8 mouse cellular contexts compared by ENCODE assay signal in the genomic region with DNA sequence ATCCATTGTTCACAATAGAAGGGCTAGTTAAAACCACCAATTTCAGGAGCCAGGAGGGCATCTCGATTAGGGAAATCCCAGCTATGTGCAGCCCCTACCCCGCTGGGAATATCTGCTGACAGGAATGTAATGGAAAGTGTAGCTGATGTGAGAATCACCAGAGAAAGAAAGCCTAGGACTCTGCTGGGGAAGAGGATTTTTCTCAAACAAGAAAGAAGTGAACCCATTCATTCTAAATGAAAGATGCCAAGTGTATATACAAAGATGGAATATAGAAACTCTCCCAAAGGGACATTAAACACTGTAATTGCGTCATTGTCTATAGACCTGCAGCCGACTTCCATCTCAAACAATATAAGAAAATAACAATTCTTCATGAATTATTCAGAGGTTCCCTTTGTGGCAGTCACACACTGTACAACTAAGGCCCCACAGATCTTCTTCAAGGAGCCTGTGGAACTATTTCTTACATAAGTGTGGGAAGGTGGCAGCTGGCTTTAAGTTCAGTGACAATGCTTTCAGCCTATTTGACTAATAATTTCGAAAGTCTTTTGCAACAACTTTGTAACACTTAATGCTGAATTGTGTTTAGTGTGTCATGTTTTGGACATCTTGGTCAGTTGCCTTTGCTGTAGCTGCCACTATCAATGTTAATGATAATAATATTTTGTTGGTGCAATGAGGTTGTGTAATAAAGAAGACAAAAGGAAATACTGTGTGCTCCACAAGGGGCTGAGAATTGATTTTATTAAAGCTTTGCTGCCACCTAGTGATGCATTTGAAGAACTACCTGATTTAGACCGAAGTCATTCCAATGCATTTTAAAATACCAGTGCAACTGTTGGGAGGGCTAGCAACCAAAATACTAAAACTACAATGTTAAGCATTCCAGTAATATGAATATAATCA.
DNase-seq lines count a peak whose midpoint lies in the region; ATAC-seq lines count a peak whose summit lies in the region.

No protein-coding gene starts in this region.

- peak overlapping the region; percentile 55; the same call in 1 of the 2 replicates for H3K4me2 ChIP-seq in heart, embryonic 15.5 days

- no peak for ATAC-seq in heart, embryonic 15.5 days (replicated peaks; ENCODE audit: insufficient number of reproducible peaks, insufficient read depth, low FRiP score, low read depth)
- peak; percentile 49 for ATAC-seq in CD4-positive, CD25-positive, alpha-beta regulatory T cell, adult 4 months

- H3K9me3 ChIP-seq in heart, embryonic 15.5 days (replicated peaks) = no peaks in the 10 kb centered on the region

- H3K9ac ChIP-seq in heart, embryonic 15.5 days = no peak overlapping the region

- intact Hi-C loops in heart, postnatal 25 days (cut with DNase I) = loop anchor here (5.0 to 10.0 kb wide), 3 partner anchors 340 to 1460 kb away; no protein-coding TSS in a partner anchor

- 0 out of 2 replicates have a peak, but pooled peaks cover 2% of the 10 kb centered on the region for H3K4me1 ChIP-seq in heart, embryonic 15.5 days (replicated peaks)

- H3K27ac ChIP-seq in heart, embryonic 15.5 days = no peak overlapping the region

- no peak for DNase-seq in heart, postnatal 25 days (ENCODE audit: low spot score)
- DNase-seq in embryo, embryonic 10 days (ENCODE audit: low spot score) = peak; percentile 63
- peak; percentile 24 for DNase-seq in induced T-regulatory cell, adult 2 months (ENCODE audit: low read depth)
- no peak for DNase-seq in urinary bladder, postnatal 14 days (ENCODE audit: low spot score)
- no peak for DNase-seq in adrenal gland, postnatal 36 days
- DNase-seq in urinary bladder, adult 18-20 months (ENCODE audit: low spot score in 2 of 2) = no peak

- H3K27me3 ChIP-seq in heart, embryonic 15.5 days = peaks cover 7% of the 10 kb centered on the region; the same call in 1 of the 2 replicates

- no peak overlapping the region for H3K4me3 ChIP-seq in heart, embryonic 15.5 days

- no peaks in the 10 kb centered on the region for H3K36me3 ChIP-seq in heart, embryonic 15.5 days

- 38% methylated on average over 6 of the region's 6 CpGs for WGBS in heart, embryonic 15.5 days

Comparison
In these comparisons a context has a peak if more than half of its experiments do, and no peak if none do; other contexts are left out.
1. DNase-seq: peak in embryo, embryonic 10 days (single experiment) and induced T-regulatory cell, adult 2 months (single experiment); none in heart, postnatal 25 days (single experiment), urinary bladder, postnatal 14 days (single experiment), adrenal gland, postnatal 36 days (0 of 2) and urinary bladder, adult 18-20 months (0 of 2).